Mouse (Mus musculus): Measurements from ENCODE around the gene Mpnd.
"Not testable (repeated sequence)": the region's sequence is repeated elsewhere in the genome, so short reads cannot be mapped to it uniquely, and the experiment has no call there.

Mpnd gene

GRCm38 (mm10) chr17:56038583-56039261, 33.2 kb downstream of the Mpnd start:
- no peak for DNase-seq (ENCODE audit: low spot score)

- DNase-seq (ENCODE audit: low spot score), result no peak
Measured at GRCm38 (mm10) chr17:56039345-56039744, 33.8 kb downstream of the Mpnd start.

- peak; percentile 99 for DNase-seq (ENCODE audit: low spot score)
Measured at GRCm38 (mm10) chr17:56040030-56040856, 34.7 kb downstream of the Mpnd start, which contains the start of gene Chaf1a. Chaf1a (plus strand) TSS chr17:56040439.

GRCm38 (mm10) chr17:56040857-56041163, 35.3 kb downstream of the Mpnd start:
- no peak for DNase-seq (ENCODE audit: low spot score)

GRCm38 (mm10) chr17:56051369-56051768, 45.9 kb downstream of the Mpnd start:
- no peak for DNase-seq (ENCODE audit: low spot score)

GRCm38 (mm10) chr17:56054938-56055337, 49.4 kb downstream of the Mpnd start:
- DNase-seq (ENCODE audit: low spot score), result no peak

GRCm38 (mm10) chr17:56055945-56056678, 50.6 kb downstream of the Mpnd start:
- DNase-seq (ENCODE audit: low spot score), result no peak

GRCm38 (mm10) chr17:56057381-56058120, 52.0 kb downstream of the Mpnd start:
- no peak for DNase-seq (ENCODE audit: low spot score)

- no peak for DNase-seq (ENCODE audit: low spot score)
Measured at GRCm38 (mm10) chr17:56062081-56062480, 56.6 kb downstream of the Mpnd start.

- DNase-seq (ENCODE audit: low spot score), result not testable (repeated sequence)
Measured at GRCm38 (mm10) chr17:56065715-56066114, 60.2 kb downstream of the Mpnd start.

All from lung, postnatal 25 days (tissue).